7 mouse cellular contexts compared by ENCODE assay signal in the genomic region with DNA sequence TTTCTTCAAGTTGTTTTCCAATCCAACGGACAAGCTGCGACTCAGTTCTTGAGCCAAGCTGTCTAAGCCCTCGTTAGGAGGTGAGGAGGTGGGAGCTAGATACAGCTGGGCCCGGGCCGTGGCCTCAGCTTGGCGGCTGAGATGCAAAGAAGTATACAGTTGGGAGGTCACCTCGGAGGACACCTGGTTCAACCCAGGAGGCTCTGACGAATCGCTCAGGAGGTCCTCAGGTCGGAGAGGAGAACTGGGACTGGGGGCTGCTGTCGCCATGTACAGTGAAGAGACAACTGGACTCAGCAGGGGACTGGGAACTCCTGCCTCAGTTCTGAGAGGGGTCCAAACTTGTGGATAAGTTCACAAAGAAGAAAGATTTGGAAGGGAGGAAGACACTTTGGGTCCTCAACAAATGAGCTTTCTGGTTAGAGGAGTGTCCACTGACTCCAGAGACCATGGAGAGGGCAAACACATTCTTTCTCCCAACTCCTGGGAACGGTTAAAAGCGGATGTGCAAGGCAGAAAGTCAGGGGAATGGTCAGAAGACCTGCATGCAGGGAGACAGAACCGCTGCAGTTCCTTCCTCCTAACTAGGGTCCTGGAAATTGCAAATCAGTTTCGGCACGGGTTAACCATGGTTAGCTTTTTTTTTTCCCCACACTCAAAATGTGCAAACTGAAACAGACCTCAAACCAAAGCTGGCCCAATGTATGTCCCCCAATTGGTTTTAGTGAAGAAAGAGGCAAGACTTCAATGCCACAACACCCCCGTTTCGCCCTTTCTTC. TPM values are rescaled to one million over a fixed set of nuclear protein-coding genes. Genes with fewer than 3 reads are reported as not detected.
A peak's percentile ranks its signal among the peaks of the same experiment; 100 is the strongest.
DNase-seq lines count a peak whose midpoint lies in the region; ATAC-seq lines count a peak whose summit lies in the region.

No protein-coding gene starts in this region.

- no peaks in the 10 kb centered on the region for H3K9me3 ChIP-seq in embryonic facial prominence, embryonic 12.5 days
- H3K9me3 ChIP-seq in intestine, embryonic 14.5 days (ENCODE audit: control insufficient read depth, low read length) = no peaks in the 10 kb centered on the region
- no peaks in the 10 kb centered on the region for H3K9me3 ChIP-seq in neural tube, embryonic 14.5 days (ENCODE audit: control insufficient read depth, low read length)

- peak overlapping the region; percentile 55 for H3K4me3 ChIP-seq in embryonic facial prominence, embryonic 12.5 days
- H3K4me3 ChIP-seq in intestine, embryonic 14.5 days (ENCODE audit: low read depth, low read length) = peak overlapping the region; percentile 76
- peak overlapping the region; percentile 57 for H3K4me3 ChIP-seq in neural tube, embryonic 14.5 days (ENCODE audit: low read depth, low read length)

- DNase-seq in spleen, postnatal 10 days (ENCODE audit: low spot score in 2 of 2) = peak; percentile 40 to 59
- DNase-seq in spleen, postnatal 4 days (ENCODE audit: low spot score in 2 of 2) = no peak
- DNase-seq in intestine, embryonic 14.5 days (ENCODE audit: low spot score) = peak; percentile 67
- DNase-seq in c-Kit-positive CD71-positive TER-119-positive erythroid progenitor cells, embryonic 14.5 days (ENCODE audit: low spot score) = no peak

- no peak for ATAC-seq in embryonic facial prominence, embryonic 12.5 days (ENCODE audit: insufficient number of reproducible peaks, insufficient read depth, low FRiP score, low TSS enrichment)
- no peak for ATAC-seq in intestine, embryonic 14.5 days (replicated peaks; ENCODE audit: low FRiP score, low TSS enrichment, low read depth)
- ATAC-seq in neural tube, embryonic 14.5 days (ENCODE audit: low read depth) = no peak
- no peak for ATAC-seq in monocyte, adult 5-6 weeks (replicated peaks; ENCODE audit: insufficient number of reproducible peaks, low FRiP score, low TSS enrichment, poor library complexity, severe bottlenecking)

- peaks cover 27% of the 10 kb centered on the region for H3K36me3 ChIP-seq in embryonic facial prominence, embryonic 12.5 days
- H3K36me3 ChIP-seq in intestine, embryonic 14.5 days (ENCODE audit: control insufficient read depth, insufficient read depth, low read length) = peaks cover 23% of the 10 kb centered on the region
- no peaks in the 10 kb centered on the region for H3K36me3 ChIP-seq in neural tube, embryonic 14.5 days (ENCODE audit: control insufficient read depth, insufficient read depth, low read length)

- peaks cover 36% of the 10 kb centered on the region for H3K4me1 ChIP-seq in embryonic facial prominence, embryonic 12.5 days
- peaks cover 26% of the 10 kb centered on the region for H3K4me1 ChIP-seq in intestine, embryonic 14.5 days (replicated peaks; ENCODE audit: control insufficient read depth, insufficient read depth, low read length)
- peaks cover 35% of the 10 kb centered on the region for H3K4me1 ChIP-seq in neural tube, embryonic 14.5 days (ENCODE audit: control insufficient read depth, insufficient read depth, low read length)

- H3K4me2 ChIP-seq in embryonic facial prominence, embryonic 12.5 days (replicated peaks) = peak overlapping the region; percentile 90
- H3K4me2 ChIP-seq in intestine, embryonic 14.5 days (ENCODE audit: low read length) = peak overlapping the region; percentile 78
- peak overlapping the region; percentile 66 for H3K4me2 ChIP-seq in neural tube, embryonic 14.5 days (ENCODE audit: low read depth, low read length)

- H3K27me3 ChIP-seq in embryonic facial prominence, embryonic 12.5 days = peaks cover 15% of the 10 kb centered on the region
- peaks cover 15% of the 10 kb centered on the region for H3K27me3 ChIP-seq in intestine, embryonic 14.5 days (replicated peaks; ENCODE audit: control insufficient read depth, insufficient read depth, low read length)
- no peaks in the 10 kb centered on the region for H3K27me3 ChIP-seq in neural tube, embryonic 14.5 days (ENCODE audit: control insufficient read depth, insufficient read depth, low read length)

- 26% methylated on average over 18 of the region's 18 CpGs for whole genome bisulfite sequencing in embryonic facial prominence, embryonic 12.5 days
- WGBS in intestine, embryonic 14.5 days = 17% methylated on average over 18 of the region's 18 CpGs
- WGBS in neural tube, embryonic 14.5 days = 25% methylated on average over 18 of the region's 18 CpGs

- peak overlapping the region; percentile 71 for H3K9ac ChIP-seq in embryonic facial prominence, embryonic 12.5 days
- peak overlapping the region; percentile 81 for H3K9ac ChIP-seq in intestine, embryonic 14.5 days (ENCODE audit: low read length)
- H3K9ac ChIP-seq in neural tube, embryonic 14.5 days (replicated peaks; ENCODE audit: low read depth, low read length) = peak overlapping the region; percentile 80

- peak overlapping the region; percentile 83 for H3K27ac ChIP-seq in embryonic facial prominence, embryonic 12.5 days
- H3K27ac ChIP-seq in intestine, embryonic 14.5 days (ENCODE audit: low read depth) = peak overlapping the region; percentile 82
- peak overlapping the region; percentile 88 for H3K27ac ChIP-seq in neural tube, embryonic 14.5 days (ENCODE audit: low read depth, low read length)

RNA-seq across cellular contexts. Expression of a gene that starts 0.7 kb away (rescaled TPM):
- 31.2 and 34.1 TPM in 2 replicates for polyA plus RNA-seq in embryonic facial prominence, embryonic 12.5 days (2016; fragmentation: Nextera tagmentation; extraction: Ambion mirVana)
- polyA plus RNA-seq in intestine, embryonic 14.5 days (2014; fragmentation: Nextera tagmentation; extraction: Ambion mirVana) = 15.5 and 17.4 TPM in 2 replicates
- 10.3 and 15.7 TPM in 2 replicates for polyA plus RNA-seq in neural tube, embryonic 14.5 days (2014; fragmentation: Nextera tagmentation; extraction: Ambion mirVana)
- 5.8 to 26.8 TPM (median 19.1 TPM) in 3 replicates for total RNA-seq in monocyte, adult 5-6 weeks (2017)

RNA-seq across cellular contexts. Expression of a gene that starts 0.9 kb away (rescaled TPM):
- polyA plus RNA-seq in embryonic facial prominence, embryonic 12.5 days (2016; fragmentation: Nextera tagmentation; extraction: Ambion mirVana) = 164 and 173 TPM in 2 replicates
- 155 and 160 TPM in 2 replicates for polyA plus RNA-seq in intestine, embryonic 14.5 days (2014; fragmentation: Nextera tagmentation; extraction: Ambion mirVana)
- polyA plus RNA-seq in neural tube, embryonic 14.5 days (2014; fragmentation: Nextera tagmentation; extraction: Ambion mirVana) = 191 and 200 TPM in 2 replicates
- total RNA-seq in monocyte, adult 5-6 weeks (2017) = 54.4 to 91.3 TPM (median 61.3 TPM) in 3 replicates

RNA-seq across cellular contexts. Expression of a gene that starts 3.2 kb away (rescaled TPM):
- 2.2 and 2.4 TPM in 2 replicates for polyA plus RNA-seq in embryonic facial prominence, embryonic 12.5 days (2016; fragmentation: Nextera tagmentation; extraction: Ambion mirVana)
- 2.8 and 3.2 TPM in 2 replicates for polyA plus RNA-seq in intestine, embryonic 14.5 days (2014; fragmentation: Nextera tagmentation; extraction: Ambion mirVana)
- polyA plus RNA-seq in neural tube, embryonic 14.5 days (2014; fragmentation: Nextera tagmentation; extraction: Ambion mirVana) = 5.7 and 7.3 TPM in 2 replicates
- 2.0 to 2.3 TPM in 2 of 3 replicates, not detected in the other for total RNA-seq in monocyte, adult 5-6 weeks (2017)

RNA-seq across cellular contexts. Expression of a gene that starts 17.4 kb away (rescaled TPM):
- polyA plus RNA-seq in embryonic facial prominence, embryonic 12.5 days (2016; fragmentation: Nextera tagmentation; extraction: Ambion mirVana) = 24.1 and 25.0 TPM in 2 replicates
- 13.2 and 14.3 TPM in 2 replicates for polyA plus RNA-seq in intestine, embryonic 14.5 days (2014; fragmentation: Nextera tagmentation; extraction: Ambion mirVana)
- 213 and 260 TPM in 2 replicates for polyA plus RNA-seq in neural tube, embryonic 14.5 days (2014; fragmentation: Nextera tagmentation; extraction: Ambion mirVana)
- total RNA-seq in monocyte, adult 5-6 weeks (2017) = 1.3 to 3.6 TPM (median 1.5 TPM) in 3 replicates

RNA-seq across cellular contexts. Expression of a gene that starts 46.3 kb away (rescaled TPM):
- polyA plus RNA-seq in embryonic facial prominence, embryonic 12.5 days (2016; fragmentation: Nextera tagmentation; extraction: Ambion mirVana) = 130 and 135 TPM in 2 replicates
- polyA plus RNA-seq in intestine, embryonic 14.5 days (2014; fragmentation: Nextera tagmentation; extraction: Ambion mirVana) = 52.4 and 62.3 TPM in 2 replicates
- polyA plus RNA-seq in neural tube, embryonic 14.5 days (2014; fragmentation: Nextera tagmentation; extraction: Ambion mirVana) = 86.0 and 89.6 TPM in 2 replicates
- 76.7 to 192 TPM (median 86.2 TPM) in 3 replicates for total RNA-seq in monocyte, adult 5-6 weeks (2017)

Comparison
In these comparisons a context has a peak if more than half of its experiments do, and no peak if none do; other contexts are left out.
1. DNase-seq: peak in spleen, postnatal 10 days (2 of 2) and intestine, embryonic 14.5 days (single experiment); none in spleen, postnatal 4 days (0 of 2) and c-Kit-positive CD71-positive TER-119-positive erythroid progenitor cells, embryonic 14.5 days (single experiment).
2. Peak in every context shown above with its lines, with median percentiles within 50 percentile points of each other: H3K27ac ChIP-seq, H3K4me2 ChIP-seq, H3K4me3 ChIP-seq and H3K9ac ChIP-seq.